9 mouse cellular contexts compared by ENCODE assay signal in genomic region chr17:27032869-27033268, GRCm38 (mm10). TPM values are rescaled to one million over a fixed set of nuclear protein-coding genes. Genes with fewer than 3 reads are reported as not detected.
DNase-seq lines count a peak whose midpoint lies in the region; ATAC-seq and TF ChIP-seq lines count a peak whose summit lies in the region.
"Had no signal": no experiment of that assay in that cellular context is flagged by ENCODE, and none has a peak within 500 bp of the region (broad histone marks: within the 10 kb centered on the region; RNA-seq: fewer than 3 reads in every experiment).

No protein-coding gene starts in this region.

- 1% methylated on average over 14 of the region's 14 CpGs for WGBS in forebrain, embryonic 12.5 days
- 1% methylated on average over 14 of the region's 14 CpGs for WGBS in lung, embryonic 16.5 days

- peak overlapping the region; percentile 11; the same call in 1 of the 2 replicates for H3K4me2 ChIP-seq in forebrain, embryonic 12.5 days
- peak overlapping the region; percentile 31; the same call in 1 of the 2 replicates for H3K4me2 ChIP-seq in lung, embryonic 16.5 days (ENCODE audit: low read depth, low read length)
- H3K4me2 ChIP-seq: limb, embryonic 15.5 days had no signal

- DNase-seq in G1E (ENCODE audit: low spot score) = peak; percentile 70
- DNase-seq in c-Kit-negative CD71-positive TER-119-positive erythroid progenitor cells, embryonic 14.5 days (ENCODE audit: low read depth, low spot score) = peak; percentile 50
- DNase-seq in heart, postnatal 14 days = peak; percentile 83 to 90
- peak; percentile 90 to 91 for DNase-seq in kidney, postnatal 4 days
- peak; percentile 97 for DNase-seq in retina, embryonic 14.5 days (ENCODE audit: low spot score)
- DNase-seq in thymus, postnatal 4 days = peak; percentile 84

- H3K36me3 ChIP-seq in G1E (replicated peaks) = no peaks in the 10 kb centered on the region
- no peaks in the 10 kb centered on the region for H3K36me3 ChIP-seq in forebrain, embryonic 12.5 days (replicated peaks)
- H3K36me3 ChIP-seq in lung, embryonic 16.5 days (ENCODE audit: control insufficient read depth, insufficient read depth, low read length) = no peaks in the 10 kb centered on the region
- H3K36me3 ChIP-seq: limb, embryonic 15.5 days had no signal

- intact Hi-C loops in heart, postnatal 14 days (cut with DNase I) = loop anchor here (1.0 to 10.0 kb wide), 4 partner anchors 52 to 484 kb away; partner anchors contain the start of gene Lemd2

- H3K9ac ChIP-seq in forebrain, embryonic 12.5 days = no peak overlapping the region
- no peak overlapping the region for H3K9ac ChIP-seq in lung, embryonic 16.5 days (ENCODE audit: low read length)
- H3K9ac ChIP-seq: limb, embryonic 15.5 days had no signal

- peaks cover 35% of the 10 kb centered on the region for H3K27me3 ChIP-seq in G1E (ENCODE audit: insufficient read depth, low read length)
- H3K27me3 ChIP-seq in forebrain, embryonic 12.5 days = peaks cover 5% of the 10 kb centered on the region; the same call in 1 of the 2 replicates
- H3K27me3 ChIP-seq in lung, embryonic 16.5 days (ENCODE audit: control insufficient read depth, insufficient read depth, low read depth, low read length) = no peaks in the 10 kb centered on the region
- H3K27me3 ChIP-seq: limb, embryonic 15.5 days had no signal

- no peaks in the 10 kb centered on the region for H3K9me3 ChIP-seq in G1E (replicated peaks)
- H3K9me3 ChIP-seq in forebrain, embryonic 12.5 days = no peaks in the 10 kb centered on the region
- H3K9me3 ChIP-seq in lung, embryonic 16.5 days (ENCODE audit: control insufficient read depth, low read length) = no peaks in the 10 kb centered on the region
- H3K9me3 ChIP-seq: limb, embryonic 15.5 days had no signal

- TF ChIP-seq CTCF in G1E (IDR thresholded peaks at IDR 0.05; ENCODE audit: low read depth, low read length) = peak; percentile 94

- ATAC-seq in G1E (ENCODE audit: extremely low read depth, insufficient number of reproducible peaks, low FRiP score, poor library complexity, severe bottlenecking) = no peak
- ATAC-seq in forebrain, embryonic 12.5 days (ENCODE audit: low FRiP score) = peak; percentile 47
- ATAC-seq in lung, embryonic 16.5 days (ENCODE audit: low read depth) = peak; percentile 52

- no peak overlapping the region for H3K27ac ChIP-seq in forebrain, embryonic 12.5 days
- H3K27ac ChIP-seq in lung, embryonic 16.5 days (ENCODE audit: low read length) = no peak overlapping the region
- H3K27ac ChIP-seq: limb, embryonic 15.5 days had no signal

- peaks cover 26% of the 10 kb centered on the region for H3K4me1 ChIP-seq in G1E (ENCODE audit: insufficient read depth, low read depth, low read length)
- peaks cover 4% of the 10 kb centered on the region for H3K4me1 ChIP-seq in forebrain, embryonic 12.5 days
- peaks cover 2% of the 10 kb centered on the region; the same call in 1 of the 2 replicates for H3K4me1 ChIP-seq in lung, embryonic 16.5 days (replicated peaks; ENCODE audit: control insufficient read depth, insufficient read depth, low read length)

- peak overlapping the region; percentile 13; the same call in 1 of the 2 replicates for H3K4me3 ChIP-seq in G1E (ENCODE audit: low read depth, low read length)
- H3K4me3 ChIP-seq in forebrain, embryonic 12.5 days (replicated peaks) = no peak overlapping the region
- H3K4me3 ChIP-seq in lung, embryonic 16.5 days (ENCODE audit: low read length) = no peak overlapping the region
- H3K4me3 ChIP-seq: limb, embryonic 15.5 days had no signal

RNA-seq across cellular contexts. Expression of gene Bak1, which starts 4.1 kb away (rescaled TPM):
- 231 and 242 TPM in 2 replicates for total RNA-seq in G1E (2014; fragmentation: Nextera tagmentation)
- total RNA-seq in G1E (2017) = 57.5 and 64.5 TPM in 2 replicates
- polyA plus RNA-seq in G1E (2012) = 222 and 227 TPM in 2 replicates
- polyA plus RNA-seq in forebrain, embryonic 12.5 days (2016; fragmentation: Nextera tagmentation; extraction: Ambion mirVana) = 3.0 and 3.1 TPM in 2 replicates
- 10 to 100 TPM; 30.6 to 36.0 TPM for total RNA-seq in heart, postnatal 14 days (2021)
- 7.8 and 8.1 TPM in 2 replicates for polyA plus RNA-seq in lung, embryonic 16.5 days (2015; fragmentation: Nextera tagmentation; extraction: Ambion mirVana)

RNA-seq across cellular contexts. Expression of gene Itpr3, which starts 24.2 kb away (rescaled TPM):
- total RNA-seq in G1E (2014; fragmentation: Nextera tagmentation) = 2.7 and 3.2 TPM in 2 replicates
- 6.9 and 7.1 TPM in 2 replicates for total RNA-seq in G1E (2017)
- 4.7 and 4.9 TPM in 2 replicates for polyA plus RNA-seq in G1E (2012)
- polyA plus RNA-seq in forebrain, embryonic 12.5 days (2016; fragmentation: Nextera tagmentation; extraction: Ambion mirVana) = 1.6 and 3.3 TPM in 2 replicates
- 1 to 10 TPM; 7.2 to 7.7 TPM for total RNA-seq in heart, postnatal 14 days (2021)
- polyA plus RNA-seq in lung, embryonic 16.5 days (2015; fragmentation: Nextera tagmentation; extraction: Ambion mirVana) = 6.1 TPM in 2 replicates

RNA-seq across cellular contexts. Expression of gene Zbtb9, which starts 59.9 kb away (rescaled TPM):
- 3.6 and 4.4 TPM in 2 replicates for total RNA-seq in G1E (2014; fragmentation: Nextera tagmentation)
- total RNA-seq in G1E (2017) = 25.6 and 27.5 TPM in 2 replicates
- polyA plus RNA-seq in G1E (2012) = 10.9 and 11.1 TPM in 2 replicates
- polyA plus RNA-seq in forebrain, embryonic 12.5 days (2016; fragmentation: Nextera tagmentation; extraction: Ambion mirVana) = 18.9 and 20.0 TPM in 2 replicates
- total RNA-seq in heart, postnatal 14 days (2021) = 1 to 10 TPM; 1.7 to 3.3 TPM
- polyA plus RNA-seq in lung, embryonic 16.5 days (2015; fragmentation: Nextera tagmentation; extraction: Ambion mirVana) = 16.5 and 17.1 TPM in 2 replicates

Comparison
In these comparisons a context has a peak if more than half of its experiments do, and no peak if none do; other contexts are left out.
1. RNA of gene Bak1, which starts 4.1 kb away (polyA plus RNA-seq): 222 to 227 TPM in G1E; 7.8 to 8.1 TPM in lung, embryonic 16.5 days and 3.0 to 3.1 TPM in forebrain, embryonic 12.5 days; every median in the first group is over 10 times any median in the second.
2. Peak in every context shown above with its lines, with median percentiles within 50 percentile points of each other: DNase-seq.